Mouse (Mus musculus) embryonic facial prominence, embryonic 13.5 days (tissue): ENCODE data around the gene H2-DMb2. TPM values are rescaled to one million over a fixed set of nuclear protein-coding genes. Genes with fewer than 3 reads are reported as not detected.

Experiments
- ATAC-seq: fragments of 200-750 bp; cut with Nextera tagmentation; 2 replicates; pipeline ENCODE4 v1.8.0; 2017; ENCODE audit warnings: low read depth; ENCODE audit not compliant: insufficient number of reproducible peaks, insufficient read depth, low FRiP score, low TSS enrichment
- H3K27ac ChIP-seq: fragments of 300-500 bp; sonication (generic); 2 replicates; pipeline ENCODE4 v1.5.1; 2015; ENCODE audit warnings: moderate library complexity, mild to moderate bottlenecking, inconsistent platforms
- H3K27me3 ChIP-seq: fragments of 300-500 bp; sonication (generic); 2 replicates; pipeline ENCODE4 v1.6.1; 2015; ENCODE audit warnings: mild to moderate bottlenecking, inconsistent platforms
- H3K36me3 ChIP-seq: fragments of 300-500 bp; sonication (generic); 2 replicates; pipeline ENCODE4 v1.6.1; 2015; ENCODE audit warnings: mild to moderate bottlenecking, inconsistent platforms
- H3K4me1 ChIP-seq: fragments of 300-500 bp; sonication (generic); 2 replicates; pipeline ENCODE4 v1.6.1; 2015; ENCODE audit warnings: inconsistent platforms
- H3K4me2 ChIP-seq: fragments of 300-500 bp; sonication (generic); 2 replicates; pipeline ENCODE4 v1.6.1; 2015; ENCODE audit warnings: moderate library complexity, mild to moderate bottlenecking, inconsistent platforms
- H3K4me3 ChIP-seq: fragments of 300-500 bp; sonication (generic); 2 replicates; pipeline ENCODE4 v1.5.1; 2015; ENCODE audit warnings: mild to moderate bottlenecking, inconsistent platforms
- H3K9ac ChIP-seq: fragments of 300-500 bp; sonication (generic); 2 replicates; pipeline ENCODE4 v1.6.1; 2015; ENCODE audit warnings: mild to moderate bottlenecking, inconsistent platforms
- H3K9me3 ChIP-seq: fragments of 300-500 bp; sonication (generic); 2 replicates; pipeline ENCODE4 v1.6.1; 2016; ENCODE audit warnings: inconsistent platforms
- WGBS: fragments of 180-500 bp; shearing (Covaris S2); methylation state at CpG from one replicate; pipeline ENCODE4 v1.1.7; 2015; ENCODE audit warnings: mixed read lengths; 5-methylcytosine and 5-hydroxymethylcytosine counted together
- polyA plus RNA-seq: library from polyadenylated mRNA; unstranded; fragments of >200 nt; fragmentation: Nextera tagmentation; extraction: Ambion mirVana; gene quantifications from 2 replicates; pipeline ENCODE4 v1.2.1, GENCODE M21; 2015

Gene H2-DMb2
- polyA plus RNA-seq, 1 experiment from 2014 or later, result 1.1 TPM

- Histone ChIP-seq H3K36me3 (0 out of 2 replicates have a peak, but pooled peaks cover 9% of the 10 kb centered on the region), H3K9ac (no peak overlapping the region), H3K27me3 (no peaks in the 10 kb centered on the region), H3K27ac (no peak overlapping the region), H3K4me3 (no peak overlapping the region), H3K4me1 (peaks cover 50% of the 10 kb centered on the region), H3K4me2 (no peak overlapping the region), H3K9me3 (no peaks in the 10 kb centered on the region)
- 25% methylated on average over 6 of the region's 6 CpGs for WGBS
- ATAC-seq, result no peak
These were observed 15.6 kb upstream of the H2-DMb2 start for GRCm38 (mm10) chr17:34127475-34127874.

GRCm38 (mm10) chr17:34128264-34128937, 14.7 kb upstream of the H2-DMb2 start:
- peak overlapping the region; percentile 46 for H3K4me2 ChIP-seq

DNA sequence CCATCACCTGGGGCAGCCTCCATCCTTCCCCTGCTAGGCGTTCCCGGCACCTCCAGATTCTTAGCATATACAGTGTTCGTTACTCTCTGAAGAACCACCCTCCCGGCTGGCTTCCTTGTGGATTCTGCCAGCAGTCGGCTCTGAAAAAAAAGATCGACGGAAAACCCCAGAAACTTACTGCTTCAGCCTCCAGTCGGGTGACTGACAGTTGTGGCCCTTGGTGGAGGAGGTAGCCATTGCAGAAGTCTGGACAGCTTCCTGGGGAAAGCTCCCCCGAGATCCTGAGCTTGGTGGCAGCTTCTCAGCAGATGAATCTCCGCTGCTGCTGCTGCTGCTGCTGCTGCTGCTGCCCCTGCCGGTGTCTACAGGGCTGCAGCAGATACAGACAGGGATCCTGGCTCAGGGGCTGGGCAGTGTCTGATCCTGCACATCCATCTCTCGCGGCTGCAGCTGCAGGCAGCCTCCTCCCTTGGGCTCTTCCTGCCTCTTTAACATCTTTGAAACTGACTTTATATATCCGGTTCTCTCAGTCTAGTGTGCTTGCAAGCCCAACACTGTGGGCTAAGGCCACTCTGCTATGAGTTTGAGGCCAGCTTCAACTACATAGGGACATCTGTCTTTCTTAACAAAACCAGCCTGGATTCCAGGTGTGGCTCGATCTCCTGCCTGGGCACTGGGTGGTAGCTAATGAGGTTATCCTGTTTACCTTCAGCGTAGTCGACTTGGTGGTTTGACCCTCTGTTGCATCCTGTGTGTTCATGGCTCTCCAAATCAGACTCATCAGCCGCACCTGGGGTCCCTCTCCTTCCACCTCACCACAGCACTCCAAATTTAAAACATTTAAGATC, 13.9 kb upstream of the H2-DMb2 start:
- H3K36me3 ChIP-seq, result 0 out of 2 replicates have a peak, but pooled peaks cover 9% of the 10 kb centered on the region
- 19% methylated on average over 18 of the region's 18 CpGs for WGBS
- peak overlapping the region; percentile 20 for H3K4me3 ChIP-seq
- peak overlapping the region; percentile 46 for H3K4me2 ChIP-seq
- H3K27ac ChIP-seq, result no peak overlapping the region
- no peak for ATAC-seq
- H3K4me1 ChIP-seq, result peaks cover 43% of the 10 kb centered on the region
- H3K9me3 ChIP-seq, result no peaks in the 10 kb centered on the region
- no peaks in the 10 kb centered on the region for H3K27me3 ChIP-seq
- peak overlapping the region; percentile 62 for H3K9ac ChIP-seq

More at GRCm38 (mm10) chr17:34128264-34128937, 14.7 kb upstream of the H2-DMb2 start:
- Histone ChIP-seq H3K27ac (no peak overlapping the region), H3K4me3 (peak overlapping the region; percentile 20), H3K27me3 (no peaks in the 10 kb centered on the region), H3K9me3 (no peaks in the 10 kb centered on the region), H3K9ac (peak overlapping the region; percentile 62), H3K36me3 (0 out of 2 replicates have a peak, but pooled peaks cover 9% of the 10 kb centered on the region), H3K4me1 (peaks cover 50% of the 10 kb centered on the region)
- no peak for ATAC-seq
- 19% methylated on average over 13 of the region's 13 CpGs for WGBS

DNA sequence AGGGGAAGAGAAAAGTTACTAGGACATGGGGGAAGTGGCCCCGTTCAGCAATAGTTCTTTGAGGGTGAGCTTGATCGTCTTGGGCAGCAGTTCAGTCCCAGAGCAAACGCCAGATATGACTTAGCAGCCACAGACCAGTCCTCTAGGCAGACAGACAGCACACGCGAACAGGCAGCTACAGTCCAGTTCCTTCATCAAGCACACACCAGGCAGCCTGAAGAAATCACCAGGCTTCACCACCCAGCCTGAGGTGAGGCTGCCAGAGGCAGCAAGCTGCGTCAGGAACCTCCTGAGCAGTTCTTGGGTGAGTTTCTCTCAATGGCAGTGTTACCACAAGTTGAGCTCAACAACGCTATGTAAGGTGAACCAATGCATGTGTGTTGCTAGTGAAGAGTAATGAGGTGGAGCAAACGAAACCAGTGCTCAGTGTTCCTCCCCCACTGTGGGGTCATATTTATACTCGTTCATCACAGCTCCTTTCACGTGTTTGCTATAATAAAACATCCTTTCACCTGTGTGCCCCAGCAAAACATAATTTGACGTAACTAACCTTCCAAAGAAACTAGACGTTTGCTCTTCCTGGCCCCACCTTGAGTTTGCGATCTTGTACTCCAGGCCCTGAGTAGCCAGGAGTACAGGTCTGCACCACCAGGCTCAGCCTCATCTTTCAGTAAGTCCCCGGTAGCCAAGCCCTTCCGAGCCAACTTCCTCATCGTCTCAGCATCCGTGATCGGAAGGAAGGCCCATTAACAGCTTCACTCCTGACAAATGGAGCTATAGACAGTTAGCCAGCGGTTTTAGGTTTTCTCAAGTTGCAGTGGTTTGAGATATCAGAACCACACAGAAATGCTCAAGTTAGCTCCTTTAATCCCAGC, 12.8 kb upstream of the H2-DMb2 start:
- ATAC-seq, result no peak
- H3K9ac ChIP-seq, result no peak overlapping the region
- H3K4me3 ChIP-seq, result no peak overlapping the region
- H3K9me3 ChIP-seq, result no peaks in the 10 kb centered on the region
- peaks cover 38% of the 10 kb centered on the region for H3K4me1 ChIP-seq
- WGBS, result 79% methylated on average over 19 of the region's 19 CpGs
- H3K27ac ChIP-seq, result no peak overlapping the region; the same call in 1 of the 2 replicates
- no peaks in the 10 kb centered on the region for H3K27me3 ChIP-seq
- H3K36me3 ChIP-seq, result 0 out of 2 replicates have a peak, but pooled peaks cover 9% of the 10 kb centered on the region
- H3K4me2 ChIP-seq, result no peak overlapping the region

GRCm38 (mm10) chr17:34131911-34132310, 11.2 kb upstream of the H2-DMb2 start:
- 0 out of 2 replicates have a peak, but pooled peaks cover 6% of the 10 kb centered on the region for H3K27me3 ChIP-seq
- no peaks in the 10 kb centered on the region for H3K36me3 ChIP-seq

GRCm38 (mm10) chr17:34133289-34133688, 9.8 kb upstream of the H2-DMb2 start:
- ATAC-seq, result no peak
- H3K27ac ChIP-seq, result no peak overlapping the region
- H3K9me3 ChIP-seq, result no peaks in the 10 kb centered on the region
- WGBS, result 85% methylated on average over 11 of the region's 11 CpGs
- no peak overlapping the region for H3K4me2 ChIP-seq
- H3K4me3 ChIP-seq, result no peak overlapping the region
- H3K9ac ChIP-seq, result no peak overlapping the region
- H3K27me3 ChIP-seq, result peaks cover 20% of the 10 kb centered on the region
- no peaks in the 10 kb centered on the region for H3K36me3 ChIP-seq
- peaks cover 18% of the 10 kb centered on the region for H3K4me1 ChIP-seq

More at GRCm38 (mm10) chr17:34131911-34132310, 11.2 kb upstream of the H2-DMb2 start:
- Histone ChIP-seq H3K9me3 (no peaks in the 10 kb centered on the region), H3K4me3 (no peak overlapping the region), H3K27ac (no peak overlapping the region), H3K4me2 (no peak overlapping the region), H3K9ac (no peak overlapping the region), H3K4me1 (peaks cover 31% of the 10 kb centered on the region)
- WGBS, result 65% methylated on average over 7 of the region's 7 CpGs
- no peak for ATAC-seq

DNA sequence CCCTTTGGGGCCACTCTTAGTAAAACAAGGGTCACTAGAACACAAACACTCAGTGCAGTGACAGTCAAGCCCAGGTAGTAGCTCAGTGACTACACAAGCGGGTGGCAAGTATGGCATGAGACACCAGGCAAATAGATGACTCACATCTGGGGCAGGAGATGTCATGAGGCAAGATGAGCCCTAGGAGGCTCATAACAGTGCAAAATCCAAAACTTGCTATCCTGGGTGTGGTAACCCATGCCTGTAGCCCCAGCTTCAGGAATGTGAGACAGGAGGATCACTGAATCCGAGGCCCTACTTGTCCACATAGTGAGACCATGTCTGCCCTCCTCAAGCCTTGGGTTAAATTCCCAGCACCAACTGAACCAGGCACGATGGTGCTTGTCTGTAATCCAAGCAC, 8.7 kb upstream of the H2-DMb2 start:
- Histone ChIP-seq H3K4me2 (no peak overlapping the region), H3K9me3 (no peaks in the 10 kb centered on the region), H3K27me3 (peaks cover 31% of the 10 kb centered on the region), H3K4me1 (peaks cover 11% of the 10 kb centered on the region), H3K4me3 (no peak overlapping the region), H3K36me3 (no peaks in the 10 kb centered on the region), H3K27ac (no peak overlapping the region), H3K9ac (no peak overlapping the region)
- WGBS, result 83% methylated on average over 3 of the region's 3 CpGs
- no peak for ATAC-seq

DNA sequence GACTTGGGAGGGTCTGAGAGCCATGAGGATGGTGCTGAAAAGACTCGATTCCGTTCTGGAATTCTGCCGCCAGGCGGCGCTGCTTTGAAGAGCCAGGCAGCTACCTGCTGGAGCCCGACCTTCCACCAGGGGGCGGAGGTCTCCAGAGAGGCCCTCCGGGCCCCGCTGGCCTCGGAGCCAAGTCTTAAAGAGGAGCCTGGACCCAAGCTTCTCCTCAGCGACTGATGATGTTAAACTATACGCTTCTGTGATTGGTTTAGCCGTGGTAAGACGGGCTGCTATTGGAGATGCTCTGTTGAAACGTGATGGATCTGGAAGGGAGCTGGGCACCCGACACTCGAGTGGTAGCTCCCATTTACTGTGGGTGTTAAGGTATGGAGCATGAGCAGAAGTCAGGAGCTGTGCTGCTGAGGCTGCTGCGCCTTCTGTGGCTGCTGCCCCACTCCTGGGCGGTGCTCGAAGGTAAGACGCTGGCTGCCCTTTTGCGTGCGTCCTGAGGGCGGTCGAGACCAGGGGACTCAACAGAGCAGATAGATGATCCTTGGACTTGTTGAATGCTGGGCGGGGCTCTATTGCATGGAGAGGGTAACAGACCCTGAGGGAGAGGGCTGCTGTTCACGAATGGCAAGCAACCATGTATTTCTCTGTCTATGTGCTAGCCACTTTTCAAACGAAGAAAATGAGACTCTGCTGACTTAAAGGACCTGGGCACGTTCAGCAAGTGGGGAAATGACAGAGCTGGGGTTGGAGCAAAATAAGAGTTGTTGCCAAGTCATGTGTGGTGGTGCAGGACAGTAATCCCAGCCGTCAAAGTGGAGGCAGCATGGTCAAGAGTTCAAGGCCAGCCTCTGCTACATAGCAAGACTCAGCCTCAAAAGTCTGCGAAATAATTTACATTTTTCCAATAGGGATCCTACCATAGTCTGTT, 7.5 kb upstream of the H2-DMb2 start:
- Histone ChIP-seq H3K4me1 (peaks cover 19% of the 10 kb centered on the region), H3K27me3 (peaks cover 42% of the 10 kb centered on the region), H3K36me3 (no peaks in the 10 kb centered on the region), H3K4me2 (peak overlapping the region; percentile 75), H3K4me3 (peak overlapping the region; percentile 45), H3K9ac (peak overlapping the region; percentile 54), H3K9me3 (no peaks in the 10 kb centered on the region), H3K27ac (no peak overlapping the region)
- ATAC-seq, result peak; percentile 96
- 6% methylated on average over 31 of the region's 31 CpGs for WGBS

- H3K27me3 ChIP-seq, result peaks cover 56% of the 10 kb centered on the region
- no peaks in the 10 kb centered on the region for H3K9me3 ChIP-seq
- no peak overlapping the region for H3K27ac ChIP-seq
- no peak overlapping the region for H3K4me2 ChIP-seq
- 71% methylated on average over 7 of the region's 7 CpGs for WGBS
- peaks cover 23% of the 10 kb centered on the region for H3K4me1 ChIP-seq
- H3K4me3 ChIP-seq, result no peak overlapping the region
- no peak for ATAC-seq
- no peaks in the 10 kb centered on the region for H3K36me3 ChIP-seq
- H3K9ac ChIP-seq, result no peak overlapping the region
These were observed 5.5 kb upstream of the H2-DMb2 start for GRCm38 (mm10) chr17:34137601-34138000.

DNA sequence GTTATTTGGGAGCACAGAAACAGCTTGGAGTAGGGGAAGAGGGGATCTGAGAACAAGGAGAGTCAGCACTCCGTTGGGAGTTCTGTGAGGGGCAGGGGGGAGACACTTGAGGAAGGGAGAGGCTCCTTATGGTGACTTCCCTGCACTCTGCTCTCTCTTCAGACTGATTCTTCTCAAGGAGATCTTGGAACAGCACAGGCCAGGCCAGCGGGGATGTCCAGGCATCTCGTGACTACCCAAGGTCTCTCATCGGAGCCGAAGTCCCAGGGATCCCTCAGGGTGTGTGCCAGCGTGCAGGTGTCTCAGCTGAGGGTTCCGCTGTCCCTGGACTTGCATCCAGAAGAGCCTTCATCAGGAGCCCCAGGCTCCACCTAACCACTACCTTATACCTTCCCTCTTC, 4.5 kb upstream of the H2-DMb2 start:
- Histone ChIP-seq H3K27ac (no peak overlapping the region), H3K4me2 (no peak overlapping the region), H3K9ac (no peak overlapping the region; the same call in 1 of the 2 replicates), H3K4me1 (peaks cover 29% of the 10 kb centered on the region), H3K4me3 (no peak overlapping the region), H3K9me3 (no peaks in the 10 kb centered on the region), H3K27me3 (peaks cover 56% of the 10 kb centered on the region), H3K36me3 (no peaks in the 10 kb centered on the region)
- no peak for ATAC-seq
- 77% methylated on average over 7 of the region's 7 CpGs for WGBS
